Mouse (Mus musculus) ES-E14 (cell line): ENCODE measurements at regions not wholly inside any gene's neighbourhood (a gene's known extent, or its start where the extent isn't known, plus 50 kb on each side); places are given as distances from the start of the nearest gene placed in this dataset.
A peak's percentile ranks its signal among the peaks of the same experiment; 100 is the strongest.

Experiments
- DNase-seq: peaks from one replicate; pipeline ENCODE4 v3.0.0-alpha.2; 2013; ENCODE audit warnings: low read depth, low spot score
- H3K27ac ChIP-seq: 2 replicates; pipeline ENCODE4 v1.5.1; 2012; ENCODE audit warnings: low read depth, mild to moderate bottlenecking, low read length, moderate library complexity, mixed read lengths; ENCODE audit not compliant: poor library complexity, insufficient read depth, severe bottlenecking
- H3K36me3 ChIP-seq: 2 replicates; pipeline ENCODE4 v1.6.1; 2012; ENCODE audit warnings: mild to moderate bottlenecking, low read length, moderate library complexity, mixed read lengths; ENCODE audit not compliant: control insufficient read depth, poor library complexity, insufficient read depth, severe bottlenecking
- H3K4me1 ChIP-seq, 2 experiments: fragments of 150-350 bp in 1 of 2; sonication (generic) in 1 of 2; 2 replicates each; pipeline ENCODE4 v1.6.1; 2012; ENCODE audit warnings: low read length in 2 of 2, mild to moderate bottlenecking in 1 of 2, mixed read lengths in 1 of 2; ENCODE audit not compliant: control insufficient read depth in 2 of 2, insufficient read depth in 2 of 2, poor library complexity in 1 of 2
- H3K4me3 ChIP-seq, 2 experiments: fragments of 150-350 bp in 1 of 2; sonication (generic) in 1 of 2; 2 replicates each; pipeline ENCODE4 v1.5.1; 2012; ENCODE audit warnings: low read length in 2 of 2, low read depth in 1 of 2, mild to moderate bottlenecking in 1 of 2, mixed read lengths in 1 of 2; ENCODE audit not compliant: insufficient read depth in 1 of 2, poor library complexity in 1 of 2, severe bottlenecking in 1 of 2
- H3K9ac ChIP-seq: 2 replicates; pipeline ENCODE4 v1.6.1; 2012; ENCODE audit warnings: low read depth, mild to moderate bottlenecking, low read length, mixed read lengths; ENCODE audit not compliant: poor library complexity, insufficient read depth, severe bottlenecking
- H3K9me3 ChIP-seq: fragments of 150-350 bp; sonication (generic); 2 replicates; pipeline ENCODE4 v1.6.1; 2012; ENCODE audit warnings: low read depth, mild to moderate bottlenecking, low read length; ENCODE audit not compliant: control insufficient read depth, insufficient read depth
- CHD2 ChIP-seq: IDR thresholded peaks from 2 replicates; pipeline ENCODE4 v1.6.1; 2014; ENCODE audit warnings: mild to moderate bottlenecking, low read depth, low read length, inconsistent platforms
- HCFC1 ChIP-seq: IDR thresholded peaks from 2 replicates; pipeline ENCODE4 v1.6.1; 2012; ENCODE audit warnings: low read length, inconsistent platforms, borderline replicate concordance; ENCODE audit not compliant: insufficient read depth
- MAFK ChIP-seq: IDR thresholded peaks from 2 replicates; pipeline ENCODE4 v1.6.1; 2014; ENCODE audit warnings: mild to moderate bottlenecking, low read depth, low read length, inconsistent platforms; ENCODE audit not compliant: insufficient read depth
- ZC3H11A ChIP-seq: IDR thresholded peaks from 2 replicates; pipeline ENCODE4 v1.6.1; 2012; ENCODE audit warnings: low read depth, mild to moderate bottlenecking, inconsistent platforms, low read length, borderline replicate concordance
- ZNF384 ChIP-seq: IDR thresholded peaks from 2 replicates; pipeline ENCODE4 v1.6.1; 2012; ENCODE audit warnings: low read depth, low read length, inconsistent platforms
- in situ Hi-C, 2 experiments: fragments of 600-800 bp; cut with MboI; formaldehyde crosslinking; loops; one replicate each; pipeline ENCODE4 v1.15.1; 2025; ENCODE audit warnings: low sequenced_read_pairs in 2 of 2, inconsistent platforms in 1 of 2; ENCODE audit not compliant: unreplicated experiment in 2 of 2

DNA sequence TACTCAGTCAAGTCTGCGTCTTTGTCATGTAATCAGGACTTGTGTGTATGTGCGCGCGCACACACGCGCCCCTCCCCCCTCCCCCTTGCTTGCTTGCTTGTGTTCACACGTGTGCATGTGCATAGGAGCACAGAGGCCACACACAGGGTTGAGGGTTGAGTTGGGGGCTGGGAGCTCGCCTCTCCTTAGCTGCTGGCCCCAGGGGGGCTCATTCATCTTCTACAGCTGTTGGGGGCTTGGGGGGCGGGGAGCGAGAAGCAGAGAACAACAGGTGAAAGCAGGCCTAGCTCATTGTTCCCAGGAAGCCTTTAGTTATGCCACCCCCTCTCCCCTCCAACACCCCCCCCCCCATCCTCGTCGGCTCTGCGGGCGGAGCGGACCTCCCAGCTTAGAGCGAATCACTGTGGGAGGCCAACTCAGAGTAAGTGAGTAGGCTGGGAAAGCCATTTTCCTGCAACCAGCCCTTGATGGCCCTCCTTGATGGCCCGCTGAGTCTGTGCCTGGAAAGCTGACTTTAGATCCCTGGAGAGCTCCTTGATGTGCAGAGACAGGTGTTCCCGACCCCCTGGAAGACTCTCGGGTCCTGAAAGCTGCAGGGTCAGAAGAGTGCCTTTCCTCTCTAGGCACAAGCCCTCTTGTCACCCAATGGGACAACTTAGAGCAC lies 78.8 kb downstream of the Asb13 start:
- H3K9ac ChIP-seq: no peak overlapping the region
- H3K4me1 ChIP-seq: peaks cover 4 to 8% of the 10 kb centered on the region in 2 experiments; a peak in 2 of 4 replicates
- H3K9me3 ChIP-seq: no peaks in the 10 kb centered on the region
- TF ChIP-seq CHD2: peak; percentile 67; the same call in 1 of the 2 replicates
- no peak for TF ChIP-seq MAFK
- no peak overlapping the region for H3K27ac ChIP-seq
- no peak overlapping the region for H3K4me3 ChIP-seq
- peak; percentile 60 for DNase-seq
- no peaks in the 10 kb centered on the region for H3K36me3 ChIP-seq
- in situ Hi-C loops: no loop called here

DNA sequence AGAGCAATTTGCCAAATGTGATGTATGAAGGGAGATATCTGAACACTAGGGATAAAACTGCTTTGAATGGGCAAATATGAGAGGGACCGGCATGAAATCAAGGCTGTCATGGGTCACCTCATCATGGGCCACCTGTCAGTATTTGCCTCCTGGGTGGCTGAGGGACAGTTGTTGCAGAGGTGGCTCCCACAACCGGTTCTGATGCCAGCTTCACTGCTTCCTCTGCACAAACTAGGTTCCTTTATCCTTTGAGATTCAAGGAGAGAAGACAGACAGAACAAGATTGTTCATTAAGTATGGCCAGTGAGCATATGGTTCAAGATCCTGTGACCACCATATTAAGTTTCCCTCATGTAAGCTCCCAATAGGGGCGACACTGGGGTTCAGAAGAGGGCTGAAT lies 78.3 kb downstream of the Asb13 start:
- no peaks in the 10 kb centered on the region for H3K36me3 ChIP-seq
- H3K4me3 ChIP-seq: no peak overlapping the region
- no peak overlapping the region for H3K9ac ChIP-seq
- TF ChIP-seq CHD2 (no peak), ZC3H11A (no peak), HCFC1 (no peak), ZNF384 (no peak), MAFK (no peak)
- in situ Hi-C loops: no loop called here
- H3K27ac ChIP-seq: no peak overlapping the region
- H3K9me3 ChIP-seq: no peaks in the 10 kb centered on the region
- DNase-seq: no peak
- H3K4me1 ChIP-seq: peaks cover 4 to 8% of the 10 kb centered on the region in 2 experiments; a peak in 2 of 4 replicates

DNA sequence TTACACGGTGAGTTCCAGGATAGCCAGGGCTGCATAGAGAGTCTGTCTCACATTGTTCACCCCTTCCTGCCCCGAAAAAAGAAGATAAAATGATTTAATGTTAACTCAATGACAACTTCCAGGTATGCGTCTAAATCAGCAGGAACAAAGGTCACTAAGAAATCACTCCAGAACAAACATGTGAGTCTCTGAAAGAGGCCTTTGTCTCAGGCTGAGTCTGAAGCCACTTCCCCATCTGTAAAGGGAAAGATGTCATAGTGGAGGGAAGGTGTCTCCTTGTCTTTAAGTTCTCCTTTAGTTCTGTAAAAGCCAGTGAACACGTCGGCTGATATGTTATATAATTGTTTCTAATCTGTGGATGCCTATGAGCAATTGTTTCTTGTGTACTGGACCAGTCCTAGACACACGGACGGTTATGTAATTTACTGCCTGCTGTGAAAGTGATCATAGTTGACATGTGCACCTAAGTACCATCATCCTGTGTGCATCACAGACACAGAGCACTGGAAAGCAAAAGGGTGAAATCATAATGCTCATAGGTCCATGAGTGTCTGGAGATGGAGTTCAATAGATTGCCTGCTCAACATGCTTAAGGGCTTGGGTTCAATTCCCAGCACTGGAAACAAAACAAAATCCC lies 76.3 kb downstream of the Asb13 start:
- in situ Hi-C loops: no loop called here
- no peak overlapping the region for H3K9ac ChIP-seq
- peaks cover 4 to 8% of the 10 kb centered on the region in 2 experiments; a peak in 2 of 4 replicates for H3K4me1 ChIP-seq
- no peaks in the 10 kb centered on the region for H3K36me3 ChIP-seq
- H3K9me3 ChIP-seq: no peaks in the 10 kb centered on the region
- H3K4me3 ChIP-seq: no peak overlapping the region
- no peak for DNase-seq
- TF ChIP-seq HCFC1 (no peak), ZC3H11A (no peak), CHD2 (no peak), ZNF384 (no peak), MAFK (no peak)
- H3K27ac ChIP-seq: no peak overlapping the region

DNA sequence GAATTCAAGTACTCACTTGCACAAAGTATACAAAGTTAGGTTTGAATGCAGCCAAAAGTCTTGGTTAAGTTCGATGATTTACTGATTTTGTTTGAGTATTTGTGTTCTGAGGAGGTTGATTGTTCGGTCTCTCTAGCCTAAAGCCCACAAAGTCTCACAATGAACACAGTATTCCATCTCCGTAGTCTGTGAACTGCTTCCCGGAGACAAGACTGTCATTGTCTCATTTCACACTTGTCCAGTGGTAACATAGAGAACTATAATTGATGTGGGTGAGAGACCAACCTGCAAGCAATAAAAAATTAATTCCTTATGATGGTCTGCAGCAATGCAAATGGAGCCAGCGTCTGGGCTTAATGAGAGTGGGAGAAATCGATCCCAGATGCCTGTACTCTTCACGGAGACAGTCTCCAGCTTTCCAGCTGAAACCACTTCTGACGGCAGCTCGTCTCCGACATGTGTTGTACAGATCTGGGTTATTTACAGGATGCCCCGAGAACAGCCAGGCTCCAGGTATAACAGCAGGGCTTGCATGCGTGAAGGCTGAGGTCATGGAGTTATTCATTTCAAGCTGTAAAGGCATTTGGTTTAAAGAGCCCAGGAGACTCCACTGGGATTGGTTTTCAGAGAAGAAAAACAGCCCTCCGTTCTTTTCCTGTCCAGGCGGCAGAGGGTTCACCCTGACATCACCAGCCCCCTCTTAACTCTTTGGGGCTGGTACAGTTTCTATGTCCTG lies 75.2 kb downstream of the Asb13 start:
- Histone ChIP-seq H3K4me1 (peaks cover 4 to 8% of the 10 kb centered on the region in 2 experiments; a peak in 2 of 4 replicates), H3K4me3 (no peak overlapping the region), H3K9me3 (no peaks in the 10 kb centered on the region), H3K27ac (no peak overlapping the region), H3K9ac (no peak overlapping the region), H3K36me3 (no peaks in the 10 kb centered on the region)
- in situ Hi-C loops: no loop called here
- TF ChIP-seq ZNF384: no peak
- TF ChIP-seq HCFC1: no peak
- TF ChIP-seq MAFK: no peak
- TF ChIP-seq CHD2: no peak
- TF ChIP-seq ZC3H11A: no peak
- no peak for DNase-seq
